Mouse (Mus musculus): ENCODE results near the gene Thpo.
A peak's percentile ranks its signal among the peaks of the same experiment; 100 is the strongest.

Thpo gene

DNA sequence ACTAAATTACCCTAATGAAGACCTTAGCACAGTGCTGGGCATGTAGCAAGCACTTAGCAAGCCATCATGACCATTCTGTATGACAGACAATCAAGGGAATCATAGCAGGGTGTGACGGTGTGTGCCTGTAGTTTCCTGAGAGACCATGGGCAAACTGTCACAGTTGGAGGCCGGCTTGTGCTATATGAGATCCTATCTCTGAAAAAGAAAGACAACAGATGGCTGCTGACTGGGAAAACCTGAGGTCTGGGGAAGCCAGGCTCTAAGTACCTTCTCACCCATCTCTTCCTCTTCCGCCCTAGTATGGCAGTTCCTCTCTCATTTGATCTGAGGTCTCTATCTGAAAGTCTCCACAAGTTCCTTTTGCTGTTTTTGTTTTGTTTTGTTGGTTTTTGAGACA lies 28.5 kb downstream of the Thpo start:
- no peak for DNase-seq (ENCODE audit: low read depth, low spot score)

GRCm38 (mm10) chr16:20703699-20704400 lies 30.5 kb downstream of the Thpo start:
- DNase-seq (ENCODE audit: low read depth, low spot score): no peak

DNA sequence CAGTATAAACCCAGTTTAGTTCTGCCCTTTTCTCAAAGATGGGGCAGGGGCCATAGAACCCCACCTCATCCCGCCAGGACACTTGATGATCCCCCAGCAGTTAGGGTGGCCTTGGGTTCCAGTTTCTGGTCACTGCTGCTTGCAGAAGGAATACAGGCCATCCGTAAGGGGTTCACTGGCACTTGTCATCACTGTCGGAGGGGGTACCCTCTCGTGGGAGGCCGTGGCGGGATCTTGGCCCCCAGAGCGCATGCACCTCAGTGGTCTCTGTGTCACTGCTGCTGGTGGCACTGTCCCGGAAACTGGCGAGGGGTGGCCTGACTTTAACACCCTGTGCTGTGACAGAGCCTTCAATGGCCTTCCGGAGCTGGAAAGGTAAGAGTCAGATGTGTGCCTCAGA lies 31.2 kb downstream of the Thpo start:
- DNase-seq (ENCODE audit: low read depth, low spot score): no peak

DNA sequence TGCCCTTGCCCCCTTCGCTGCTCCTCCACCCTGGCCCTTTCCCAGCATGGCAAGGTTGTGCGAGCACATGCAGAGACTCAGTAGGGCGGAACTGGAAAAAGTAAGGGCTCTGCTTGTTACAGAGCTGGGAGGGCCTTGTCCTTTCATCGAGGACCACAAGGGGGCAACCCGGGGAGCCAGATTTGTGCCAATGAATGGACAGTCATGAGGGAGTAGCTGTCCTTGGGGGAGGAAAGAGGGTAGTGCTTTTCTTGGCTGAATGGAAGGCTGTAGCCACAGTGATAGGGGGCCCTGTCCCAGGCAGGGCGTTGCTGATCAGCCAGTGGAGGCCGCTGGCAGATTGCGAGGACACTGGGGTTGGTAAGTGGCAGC lies 31.8 kb downstream of the Thpo start:
- peak; percentile 77 for DNase-seq (ENCODE audit: low read depth, low spot score)

DNA sequence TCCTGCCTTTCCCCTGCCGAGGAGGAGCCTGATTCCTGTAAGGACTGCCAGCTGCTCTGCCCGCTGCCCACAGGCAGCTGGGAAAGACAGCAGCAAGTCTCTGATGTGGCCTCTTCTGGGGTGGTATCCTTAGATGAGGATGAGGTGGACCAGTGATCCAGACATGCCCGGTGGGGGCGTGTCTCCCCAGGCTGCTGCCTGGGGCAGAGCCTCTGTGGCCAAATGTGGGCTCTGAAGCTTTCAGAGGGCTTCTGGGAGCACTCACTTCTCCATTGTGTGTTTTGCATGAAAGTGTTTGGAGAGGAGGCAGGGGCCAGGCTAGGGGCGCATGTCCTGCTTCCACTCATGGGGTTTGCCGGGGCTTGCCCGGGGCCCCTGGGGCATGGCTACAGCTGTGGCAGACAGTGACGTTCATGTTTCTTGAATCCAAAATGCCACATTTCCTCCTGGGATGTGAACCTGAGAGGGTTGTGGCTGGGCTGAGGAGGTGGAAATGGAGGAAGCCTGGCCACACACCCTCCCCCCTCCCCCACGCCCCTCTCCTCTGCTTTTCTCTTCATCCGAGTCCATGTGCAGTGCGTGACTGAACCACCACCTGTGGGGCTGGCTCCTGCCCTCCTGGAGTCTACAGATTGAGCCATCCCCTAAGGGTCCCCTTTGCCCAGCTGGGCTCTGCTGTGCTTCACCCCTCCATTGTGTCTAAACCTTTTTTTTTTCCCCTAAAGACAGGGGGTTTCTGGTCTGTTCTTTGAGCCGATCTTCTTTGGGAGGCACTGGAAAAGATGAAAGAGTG lies 32.4 kb downstream of the Thpo start:
- no peak for DNase-seq (ENCODE audit: low read depth, low spot score)

DNA sequence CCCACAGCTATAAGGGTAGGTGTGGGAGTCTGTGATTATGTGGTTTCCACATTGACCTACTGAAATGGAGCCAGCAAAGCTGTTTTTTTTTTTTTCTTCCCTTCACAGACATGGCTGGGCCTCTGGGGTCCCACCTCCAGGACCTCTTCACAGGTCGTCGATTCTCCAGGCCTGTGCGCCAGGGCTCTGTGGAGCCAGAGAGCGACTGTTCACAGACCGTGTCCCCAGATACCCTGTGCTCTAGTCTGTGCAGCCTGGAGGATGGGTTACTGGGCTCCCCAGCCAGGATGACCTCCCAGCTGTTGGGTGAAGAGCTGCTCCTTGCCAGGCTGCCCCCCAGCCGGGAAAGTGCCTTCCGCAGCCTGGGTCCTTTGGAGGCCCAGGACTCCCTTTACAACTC lies 33.0 kb downstream of the Thpo start:
- DNase-seq (ENCODE audit: low read depth, low spot score): no peak

DNA sequence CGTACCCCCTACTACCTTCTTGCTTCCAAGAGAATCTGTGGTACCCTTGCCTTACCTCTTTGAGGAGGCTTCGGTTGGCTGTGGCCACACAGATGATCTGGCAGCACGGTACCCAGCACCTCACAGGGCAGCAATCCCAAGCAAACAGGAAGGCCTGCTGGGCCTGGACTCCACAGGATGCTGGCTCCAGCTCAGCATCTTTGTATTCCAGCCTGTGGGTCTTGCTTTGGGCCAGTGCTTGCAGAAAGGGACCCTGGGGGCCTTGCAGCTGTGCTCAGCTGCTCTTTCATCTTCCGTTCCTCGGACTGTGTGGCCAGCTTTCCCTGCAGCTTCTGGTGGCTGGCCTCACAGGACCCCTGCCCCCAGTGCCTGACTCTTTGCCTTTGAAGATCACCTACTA lies 34.3 kb downstream of the Thpo start:
- no peak for DNase-seq (ENCODE audit: low read depth, low spot score)

DNA sequence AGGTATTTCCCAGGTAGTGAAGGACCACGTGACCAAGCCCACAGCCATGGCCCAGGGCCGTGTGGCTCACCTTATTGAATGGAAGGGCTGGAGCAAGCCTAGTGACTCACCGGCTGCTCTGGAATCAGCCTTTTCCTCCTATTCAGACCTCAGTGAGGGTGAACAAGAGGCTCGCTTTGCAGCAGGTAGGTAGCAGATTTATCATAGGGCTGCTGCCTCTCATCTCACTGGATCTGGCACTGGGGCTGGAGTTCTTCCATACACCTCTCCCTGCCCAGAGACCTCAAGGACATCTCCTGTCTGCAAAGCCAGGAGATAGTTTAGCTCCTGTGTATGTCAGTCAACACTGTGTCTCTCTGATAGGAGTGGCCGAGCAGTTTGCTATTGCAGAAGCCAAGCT lies 35.0 kb downstream of the Thpo start:
- DNase-seq (ENCODE audit: low read depth, low spot score): no peak

- DNase-seq (ENCODE audit: low read depth, low spot score): peak; percentile 93
Observed at GRCm38 (mm10) chr16:20695622-20696323, 38.5 kb downstream of the Thpo start.

DNA sequence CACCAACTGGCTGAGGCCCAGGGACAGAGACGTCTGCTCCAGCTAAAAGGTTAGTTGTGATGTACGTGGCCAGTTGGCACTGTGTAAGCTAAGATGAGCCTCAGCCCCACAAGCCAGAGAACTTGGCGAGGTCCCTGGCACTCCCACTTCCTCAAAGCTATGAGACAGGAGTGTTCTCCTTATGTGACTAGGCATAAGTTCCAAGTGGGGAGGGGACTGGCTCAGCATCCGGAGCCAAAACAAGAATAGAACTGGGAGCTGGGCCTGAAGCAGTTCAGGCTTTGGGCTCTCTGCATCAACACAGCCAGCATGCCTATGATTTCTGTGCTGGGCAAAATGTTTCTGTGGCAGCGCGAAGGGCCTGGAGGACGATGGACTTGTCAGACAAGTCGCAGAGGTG lies 39.5 kb downstream of the Thpo start:
- DNase-seq (ENCODE audit: low read depth, low spot score): no peak

DNA sequence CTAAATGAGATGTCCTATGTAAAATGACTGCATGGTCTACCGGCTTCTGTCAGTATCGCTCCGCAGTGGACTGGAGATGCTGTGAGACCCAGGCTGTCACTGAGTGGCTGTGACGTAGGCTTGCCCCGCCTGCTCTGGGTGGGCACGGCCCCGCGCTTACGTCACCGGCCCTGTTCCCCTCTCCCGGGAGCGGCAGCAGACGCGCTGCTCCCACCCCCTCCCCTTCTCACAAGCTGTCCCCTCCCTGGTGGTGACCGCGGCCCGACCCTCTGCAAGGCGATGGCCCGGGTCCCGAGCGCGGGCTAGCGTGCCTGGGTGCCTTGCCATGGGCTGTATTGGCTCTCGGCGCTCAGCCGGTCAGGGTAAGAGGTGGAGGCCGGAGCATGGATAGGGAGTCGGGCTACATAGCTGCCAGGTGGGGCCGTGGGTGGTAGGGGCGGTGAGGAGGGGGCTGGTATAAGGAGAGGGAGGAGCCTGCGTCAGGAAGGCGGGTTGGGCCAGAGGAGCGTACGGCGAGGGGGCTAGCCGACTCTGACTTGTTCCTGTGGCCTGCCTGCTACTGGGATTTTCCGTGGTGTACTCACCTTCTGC lies 41.1 kb downstream of the Thpo start, which contains the start of gene Fam131a:
TSS of gene Fam131a (plus strand) at position 131 of the 591 bp plus-strand sequence.
- peak; percentile 94 for DNase-seq (ENCODE audit: low read depth, low spot score)

DNA sequence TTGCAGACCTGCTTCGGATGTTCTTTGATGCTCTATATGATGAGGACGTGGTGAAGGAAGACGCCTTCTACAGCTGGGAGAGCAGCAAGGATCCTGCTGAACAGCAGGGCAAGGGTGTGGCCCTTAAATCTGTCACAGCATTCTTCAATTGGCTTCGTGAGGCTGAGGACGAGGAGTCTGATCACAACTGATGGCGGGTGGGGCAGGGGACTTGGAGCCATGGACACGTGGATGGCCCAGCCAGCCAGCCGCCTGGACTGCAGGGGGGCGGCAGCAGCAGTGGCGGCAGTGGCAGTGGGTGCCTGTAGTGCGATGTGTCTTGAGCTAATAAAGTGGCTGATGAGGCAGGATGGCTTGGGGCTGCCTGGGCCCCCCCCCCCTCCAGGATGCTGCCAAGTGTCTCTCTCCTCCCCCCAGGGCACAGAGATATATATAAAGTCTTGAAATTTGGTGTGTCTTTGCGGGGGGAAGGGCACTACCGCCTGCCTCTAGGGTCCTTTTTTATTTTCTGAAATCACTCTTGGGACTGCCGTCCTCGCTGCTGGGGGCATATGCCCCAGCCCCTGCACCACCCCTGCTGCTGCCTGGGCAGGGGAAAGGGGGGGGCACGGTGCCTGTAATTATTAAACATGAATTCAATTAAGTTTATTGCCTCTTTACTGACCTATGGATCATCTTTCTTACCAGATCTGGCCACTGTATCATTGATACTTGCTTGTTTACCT lies 41.9 kb downstream of the Thpo start:
- DNase-seq (ENCODE audit: low read depth, low spot score): no peak

DNA sequence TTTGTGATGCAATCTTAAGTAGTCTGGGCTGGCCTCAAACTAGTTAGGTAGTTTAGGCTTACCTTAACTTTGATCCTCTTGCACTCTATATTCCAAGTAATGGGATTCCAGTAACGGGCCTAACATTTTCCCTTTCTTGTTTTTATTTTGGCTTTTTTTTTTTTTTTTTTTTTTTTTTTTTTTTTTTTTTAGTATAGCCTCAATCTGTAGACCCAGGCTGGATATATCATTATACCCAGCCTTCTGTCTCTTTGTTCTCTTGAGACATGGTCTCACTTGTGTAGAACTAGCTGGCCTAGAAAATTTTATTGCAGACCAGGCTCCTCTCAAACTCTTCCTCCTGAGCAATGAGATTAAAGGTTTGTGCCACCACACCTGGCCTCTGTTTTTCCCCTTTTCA lies 42.7 kb downstream of the Thpo start:
- DNase-seq (ENCODE audit: low read depth, low spot score): no peak

GRCm38 (mm10) chr16:20690774-20691173 lies 43.5 kb downstream of the Thpo start:
- DNase-seq (ENCODE audit: low read depth, low spot score): no peak

DNA sequence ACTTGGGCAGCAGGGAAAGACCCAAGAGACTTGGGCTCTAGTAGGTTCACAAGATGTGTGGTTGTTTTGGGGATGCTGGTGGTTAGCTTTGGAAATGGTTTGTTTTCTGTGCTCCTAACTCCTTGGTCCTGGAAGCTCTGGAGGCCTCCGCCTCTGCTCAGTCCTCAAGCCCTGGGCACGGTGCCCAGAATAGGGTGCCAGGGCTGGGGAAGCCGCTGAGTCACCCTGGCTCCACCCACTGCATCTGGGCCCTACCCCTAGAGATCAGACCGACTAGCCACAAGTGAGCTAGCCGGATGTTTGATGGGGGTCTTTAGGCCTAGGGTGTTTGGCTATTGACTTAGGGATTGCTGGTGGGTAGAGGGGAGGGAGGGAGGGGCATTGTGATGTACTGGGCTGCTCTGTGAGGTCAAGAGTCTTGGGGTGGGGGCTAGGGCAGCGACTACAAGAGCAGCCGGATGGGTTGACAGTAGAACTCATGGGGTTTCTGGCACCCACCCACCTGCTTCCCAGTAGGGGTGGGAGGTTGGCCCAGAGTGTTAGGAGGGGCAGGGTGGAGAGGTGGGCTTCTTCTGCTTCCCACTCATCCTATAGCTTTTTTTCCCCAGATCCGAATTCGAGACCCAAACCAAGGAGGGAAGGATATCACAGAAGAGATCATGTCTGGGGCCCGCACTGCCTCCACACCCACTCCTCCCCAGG lies 56.2 kb downstream of the Thpo start:
- no peak for DNase-seq (ENCODE audit: low read depth, low spot score)

GRCm38 (mm10) chr16:20677380-20677779 lies 56.9 kb downstream of the Thpo start:
- DNase-seq (ENCODE audit: low read depth, low spot score): no peak

DNA sequence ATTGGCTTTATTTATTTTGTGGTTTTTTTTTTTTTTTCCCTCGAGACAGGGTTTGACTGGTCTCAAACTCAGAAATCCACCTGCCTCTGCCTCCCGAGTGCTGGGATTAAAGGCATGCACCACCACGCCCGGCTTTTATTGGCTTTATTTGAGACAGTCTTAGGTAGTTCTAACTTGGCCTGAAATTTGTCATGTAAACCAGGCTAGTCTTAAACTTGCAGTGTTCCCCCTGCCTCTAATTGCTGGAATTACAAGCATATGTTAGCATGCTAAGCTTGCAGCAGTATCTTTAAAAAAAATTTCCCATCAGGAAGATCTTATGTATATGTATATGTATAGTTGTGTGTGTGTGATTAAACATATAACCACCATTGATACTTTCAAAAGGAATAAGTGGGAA lies 57.6 kb downstream of the Thpo start:
- DNase-seq (ENCODE audit: low read depth, low spot score): no peak

DNA sequence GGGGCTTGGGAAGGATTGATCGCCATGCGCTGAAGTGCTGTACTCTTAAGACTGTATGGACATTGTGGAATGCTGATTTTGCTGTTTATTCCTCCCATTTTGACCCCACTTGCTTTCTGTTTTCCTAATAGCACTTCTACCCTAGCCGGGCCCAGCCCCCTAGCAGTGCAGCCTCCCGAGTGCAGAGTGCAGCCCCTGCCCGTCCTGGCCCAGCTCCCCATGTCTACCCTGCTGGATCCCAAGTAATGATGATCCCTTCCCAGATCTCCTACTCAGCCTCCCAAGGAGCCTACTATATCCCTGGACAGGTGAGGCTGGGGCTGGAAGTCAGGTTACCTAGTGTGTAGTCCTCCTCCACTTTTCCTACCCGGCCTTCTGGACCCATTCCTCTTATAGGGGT lies 59.1 kb downstream of the Thpo start:
- no peak for DNase-seq (ENCODE audit: low read depth, low spot score)
